Mouse (Mus musculus) forebrain, embryonic 13.5 days (tissue): ENCODE measurements around the gene Ifna1. TPM values are rescaled to one million over a fixed set of nuclear protein-coding genes. Genes with fewer than 3 reads are reported as not detected.
A peak's percentile ranks its signal among the peaks of the same experiment; 100 is the strongest.
"Not testable (repeated sequence)": the region's sequence is repeated elsewhere in the genome, so short reads cannot be mapped to it uniquely, and the experiment has no call there.

Source experiments
- ATAC-seq: fragments of 200-750 bp; cut with Nextera tagmentation; 2 replicates; pipeline ENCODE4 v1.8.0; 2017
- H3K27ac ChIP-seq: fragments of 300-500 bp; sonication (generic); 2 replicates; pipeline ENCODE4 v1.5.1; 2015; ENCODE audit warnings: inconsistent platforms, mild to moderate bottlenecking, moderate library complexity
- H3K27me3 ChIP-seq: fragments of 300-500 bp; sonication (generic); 2 replicates; pipeline ENCODE4 v1.6.1; 2015; ENCODE audit warnings: mild to moderate bottlenecking, inconsistent platforms
- H3K36me3 ChIP-seq: fragments of 300-500 bp; sonication (generic); 2 replicates; pipeline ENCODE4 v1.6.1; 2015; ENCODE audit warnings: mild to moderate bottlenecking, inconsistent platforms; ENCODE audit not compliant: poor library complexity, severe bottlenecking
- H3K4me1 ChIP-seq: fragments of 300-500 bp; sonication (generic); 2 replicates; pipeline ENCODE4 v1.6.1; 2015; ENCODE audit warnings: inconsistent platforms
- H3K4me2 ChIP-seq: fragments of 300-500 bp; sonication (generic); 2 replicates; pipeline ENCODE4 v1.6.1; 2015; ENCODE audit warnings: inconsistent platforms, mild to moderate bottlenecking, moderate library complexity
- H3K4me3 ChIP-seq: fragments of 300-500 bp; sonication (generic); 2 replicates; pipeline ENCODE4 v1.5.1; 2015; ENCODE audit warnings: mild to moderate bottlenecking, inconsistent platforms
- H3K9ac ChIP-seq: fragments of 300-500 bp; sonication (generic); 2 replicates; pipeline ENCODE4 v1.6.1; 2015; ENCODE audit warnings: mild to moderate bottlenecking, inconsistent platforms
- H3K9me3 ChIP-seq: fragments of 300-500 bp; sonication (generic); replicated peaks from 2 replicates; pipeline ENCODE4 v1.6.1; 2016; ENCODE audit warnings: inconsistent platforms
- WGBS: fragments of 180-500 bp; shearing (Covaris S2); methylation state at CpG from one replicate; pipeline ENCODE4 v1.1.7; 2015; 5-methylcytosine and 5-hydroxymethylcytosine counted together
- polyA plus RNA-seq: library from polyadenylated mRNA; unstranded; fragments of >200 nt; fragmentation: Nextera tagmentation; extraction: Ambion mirVana; gene quantifications from 2 replicates; pipeline ENCODE4 v1.2.1, GENCODE M21; 2015

Ifna1 gene
- polyA plus RNA-seq = not detected in 2 replicates

GRCm38 (mm10) chr4:88849698-88850097 is at the start of gene Ifna1:
Gene Ifna1, plus strand, starts transcription at chr4:88850087.
- H3K9ac ChIP-seq = no peak within 1 kb of the TSS
- H3K27ac ChIP-seq = no peak within 1 kb of the TSS
- H3K4me3 ChIP-seq = no peak within 1 kb of the TSS
- no peak for ATAC-seq
- no peaks in the 10 kb centered on the region for H3K9me3 ChIP-seq
- peaks cover 8% of the 10 kb centered on the region for H3K4me1 ChIP-seq
- WGBS = 48% methylated on average over 1 of the region's 1 CpGs
- no peak within 1 kb of the TSS for H3K4me2 ChIP-seq
- H3K27me3 ChIP-seq = no peaks in the 10 kb centered on the region
- H3K36me3 ChIP-seq = no peaks in the 10 kb centered on the region

GRCm38 (mm10) chr4:88802954-88803353 is 46.9 kb upstream of the Ifna1 start, which contains the start of gene Gm13287:
Gene Gm13287, plus strand, starts transcription at chr4:88803254.
- not testable (repeated sequence) for H3K9me3 ChIP-seq, H3K27me3 ChIP-seq, ATAC-seq, H3K4me1 ChIP-seq, H3K9ac ChIP-seq, H3K4me2 ChIP-seq, H3K27ac ChIP-seq, H3K4me3 ChIP-seq, H3K36me3 ChIP-seq
- no CpG with 5 or more reads among the region's 29 CpGs for WGBS

- not testable (repeated sequence) for ATAC-seq, H3K9ac ChIP-seq, H3K27ac ChIP-seq, H3K9me3 ChIP-seq, H3K27me3 ChIP-seq, H3K4me1 ChIP-seq, H3K36me3 ChIP-seq
- peak within 1 kb of the TSS; percentile 27 for H3K4me3 ChIP-seq
- WGBS = no CpG with 5 or more reads among the region's 8 CpGs
- peak within 1 kb of the TSS; percentile 50 for H3K4me2 ChIP-seq
Measured at GRCm38 (mm10) chr4:88805231-88805630, 44.7 kb upstream of the Ifna1 start, which contains the start of gene Gm13288. Gene Gm13288, plus strand, starts transcription at chr4:88805531.

GRCm38 (mm10) chr4:88805761-88806160 is 44.1 kb upstream of the Ifna1 start:
- not testable (repeated sequence) for H3K9me3 ChIP-seq, H3K36me3 ChIP-seq, H3K27me3 ChIP-seq, ATAC-seq, H3K27ac ChIP-seq, H3K9ac ChIP-seq, H3K4me1 ChIP-seq
- Histone ChIP-seq H3K4me2 (peak overlapping the region; percentile 50), H3K4me3 (peak overlapping the region; percentile 27)
- 0% methylated on average over 16 of the region's 34 CpGs for WGBS

- H3K4me1 ChIP-seq = no peaks in the 10 kb centered on the region
- H3K27ac ChIP-seq = no peak within 1 kb of the TSS
- H3K4me2 ChIP-seq = no peak within 1 kb of the TSS
- WGBS = 57% methylated on average over 3 of the region's 3 CpGs
- no peak within 1 kb of the TSS for H3K4me3 ChIP-seq
- peaks cover 3% of the 10 kb centered on the region; the same call in 1 of the 2 replicates for H3K27me3 ChIP-seq
- ATAC-seq = no peak
- no peaks in the 10 kb centered on the region for H3K9me3 ChIP-seq
- no peaks in the 10 kb centered on the region for H3K36me3 ChIP-seq
- no peak within 1 kb of the TSS for H3K9ac ChIP-seq
Measured at GRCm38 (mm10) chr4:88815928-88816327, 34.0 kb upstream of the Ifna1 start, which contains the start of gene Ifna7. Gene Ifna7, plus strand, starts transcription at chr4:88816228.

GRCm38 (mm10) chr4:88819659-88820058 is 30.2 kb upstream of the Ifna1 start, which contains the start of gene Ifna11:
Gene Ifna11, plus strand, starts transcription at chr4:88819959.
- Histone ChIP-seq H3K4me3 (no peak within 1 kb of the TSS), H3K27me3 (peaks cover 3% of the 10 kb centered on the region; the same call in 1 of the 2 replicates), H3K4me1 (no peaks in the 10 kb centered on the region), H3K9me3 (no peaks in the 10 kb centered on the region), H3K27ac (no peak within 1 kb of the TSS), H3K36me3 (no peaks in the 10 kb centered on the region), H3K9ac (no peak within 1 kb of the TSS), H3K4me2 (no peak within 1 kb of the TSS)
- 75% methylated on average over 1 of the region's 1 CpGs for WGBS
- no peak for ATAC-seq

GRCm38 (mm10) chr4:88822995-88823394 is 26.9 kb upstream of the Ifna1 start:
- Histone ChIP-seq H3K9ac (no peak overlapping the region), H3K27ac (no peak overlapping the region), H3K4me2 (no peak overlapping the region), H3K4me3 (no peak overlapping the region), H3K27me3 (no peaks in the 10 kb centered on the region), H3K9me3 (no peaks in the 10 kb centered on the region), H3K4me1 (no peaks in the 10 kb centered on the region), H3K36me3 (no peaks in the 10 kb centered on the region)
- ATAC-seq = no peak
- WGBS = 26% methylated on average over 4 of the region's 4 CpGs

GRCm38 (mm10) chr4:88827116-88827515 is 22.8 kb upstream of the Ifna1 start, which contains the start of gene Ifna6:
Gene Ifna6, plus strand, starts transcription at chr4:88827416.
- H3K27me3 ChIP-seq, H3K9me3 ChIP-seq, H3K9ac ChIP-seq, H3K4me1 ChIP-seq, H3K4me2 ChIP-seq, H3K27ac ChIP-seq, H3K36me3 ChIP-seq, H3K4me3 ChIP-seq, ATAC-seq: not testable (repeated sequence)

- no peak for ATAC-seq
- H3K4me2 ChIP-seq = no peak overlapping the region
- H3K4me3 ChIP-seq = no peak overlapping the region
- H3K36me3 ChIP-seq = no peaks in the 10 kb centered on the region
- H3K27me3 ChIP-seq = no peaks in the 10 kb centered on the region
- WGBS = 23% methylated on average over 4 of the region's 4 CpGs
- no peak overlapping the region for H3K27ac ChIP-seq
- H3K9ac ChIP-seq = no peak overlapping the region
- H3K9me3 ChIP-seq = no peaks in the 10 kb centered on the region
- no peaks in the 10 kb centered on the region for H3K4me1 ChIP-seq
Measured at GRCm38 (mm10) chr4:88830523-88830922, 19.4 kb upstream of the Ifna1 start.

- H3K9me3 ChIP-seq, H3K36me3 ChIP-seq, H3K4me1 ChIP-seq, H3K4me3 ChIP-seq, H3K4me2 ChIP-seq, H3K27me3 ChIP-seq, ATAC-seq, H3K9ac ChIP-seq, H3K27ac ChIP-seq: not testable (repeated sequence)
- WGBS = 81% methylated on average over 1 of the region's 1 CpGs
Measured at GRCm38 (mm10) chr4:88835225-88835624, 14.7 kb upstream of the Ifna1 start, which contains the start of gene Ifna5. Gene Ifna5, plus strand, starts transcription at chr4:88835525.

- Histone ChIP-seq H3K4me3 (no peak overlapping the region), H3K4me1 (no peaks in the 10 kb centered on the region), H3K4me2 (no peak overlapping the region), H3K9ac (no peak overlapping the region), H3K27me3 (no peaks in the 10 kb centered on the region), H3K27ac (no peak overlapping the region), H3K36me3 (no peaks in the 10 kb centered on the region), H3K9me3 (no peaks in the 10 kb centered on the region)
- WGBS = 43% methylated on average over 3 of the region's 3 CpGs
- ATAC-seq = no peak
Measured at GRCm38 (mm10) chr4:88838828-88839227, 11.1 kb upstream of the Ifna1 start.

GRCm38 (mm10) chr4:88840058-88840457 is 9.8 kb upstream of the Ifna1 start:
- no peak overlapping the region for H3K4me3 ChIP-seq
- H3K9me3 ChIP-seq = no peaks in the 10 kb centered on the region
- ATAC-seq = no peak
- H3K27ac ChIP-seq = no peak overlapping the region
- H3K27me3 ChIP-seq = no peaks in the 10 kb centered on the region
- 69% methylated on average over 3 of the region's 3 CpGs for WGBS
- no peaks in the 10 kb centered on the region for H3K36me3 ChIP-seq
- H3K4me2 ChIP-seq = no peak overlapping the region
- no peaks in the 10 kb centered on the region for H3K4me1 ChIP-seq
- H3K9ac ChIP-seq = no peak overlapping the region

GRCm38 (mm10) chr4:88841438-88841911 is 8.4 kb upstream of the Ifna1 start, which contains the start of gene Ifna4:
Gene Ifna4, plus strand, starts transcription at chr4:88841861.
- no peak within 1 kb of the TSS for H3K9ac ChIP-seq
- no peaks in the 10 kb centered on the region for H3K36me3 ChIP-seq
- WGBS = 31% methylated on average over 2 of the region's 2 CpGs
- H3K27me3 ChIP-seq = no peaks in the 10 kb centered on the region
- H3K4me1 ChIP-seq = no peaks in the 10 kb centered on the region
- H3K4me3 ChIP-seq = no peak within 1 kb of the TSS
- no peak for ATAC-seq
- H3K4me2 ChIP-seq = no peak within 1 kb of the TSS
- no peaks in the 10 kb centered on the region for H3K9me3 ChIP-seq
- H3K27ac ChIP-seq = no peak within 1 kb of the TSS
